Mouse (Mus musculus) thymus, adult 2 months (tissue): ENCODE data around the gene Srgap2. TPM values are rescaled to one million over a fixed set of nuclear protein-coding genes. Genes with fewer than 3 reads are reported as not detected.

Source experiments
- DNase-seq: peaks from one replicate; pipeline ENCODE4 v3.0.0; 2021
- H3K27ac ChIP-seq: fragments of 200-500 bp; 2 replicates; pipeline ENCODE4 v1.5.1; 2012; ENCODE audit warnings: low read length, control low read depth; ENCODE audit not compliant: control insufficient read depth, insufficient read depth
- H3K27me3 ChIP-seq: fragments of 200-500 bp; 2 replicates; pipeline ENCODE4 v1.6.1; 2012; ENCODE audit warnings: mild to moderate bottlenecking, low read length, moderate library complexity, mixed read lengths; ENCODE audit not compliant: control insufficient read depth, insufficient read depth
- H3K36me3 ChIP-seq: fragments of 200-500 bp; 2 replicates; pipeline ENCODE4 v1.6.1; 2012; ENCODE audit warnings: mild to moderate bottlenecking, low read length, moderate library complexity; ENCODE audit not compliant: control insufficient read depth, insufficient read depth
- H3K4me1 ChIP-seq: fragments of 200-500 bp; replicated peaks from 2 replicates; pipeline ENCODE4 v1.6.1; 2012; ENCODE audit warnings: low read length; ENCODE audit not compliant: control insufficient read depth, insufficient read depth
- H3K4me3 ChIP-seq: fragments of 200-500 bp; 2 replicates; pipeline ENCODE4 v1.5.1; 2012; ENCODE audit warnings: mild to moderate bottlenecking, low read length, control low read depth, moderate library complexity; ENCODE audit not compliant: control insufficient read depth, insufficient read depth
- CTCF ChIP-seq: fragments of 200-500 bp; IDR thresholded peaks from 2 replicates; pipeline ENCODE4 v1.5.1; 2012; ENCODE audit warnings: mild to moderate bottlenecking, control low read depth, low read length, moderate library complexity, borderline replicate concordance; ENCODE audit not compliant: control insufficient read depth, poor library complexity, insufficient read depth; ENCODE audit errors: extremely low read depth
- POLR2A ChIP-seq: fragments of 200-500 bp; IDR thresholded peaks from 2 replicates; pipeline ENCODE4 v1.6.1; 2012; ENCODE audit warnings: mild to moderate bottlenecking, low read length, control low read depth, moderate library complexity; ENCODE audit not compliant: control insufficient read depth, poor library complexity, insufficient read depth; ENCODE audit errors: extremely low read depth
- WGBS: fragments of 180-500 bp; shearing (Covaris S2); methylation state at CpG from one replicate; pipeline ENCODE4 v1.1.7; 2018; 5-methylcytosine and 5-hydroxymethylcytosine counted together
- polyA plus RNA-seq: library from polyadenylated mRNA; depleted of rRNA; stranded (reverse); fragments of >200 nt; gene quantifications from 2 replicates; pipeline ENCODE4 v1.2.3, GENCODE M21; 2012

Srgap2 gene
- polyA plus RNA-seq, 1 experiment = 28.3 TPM

- TF ChIP-seq POLR2A (no peak), CTCF (no peak)
- H3K4me3 ChIP-seq = no peak overlapping the region
- DNase-seq = no peak
- no peaks in the 10 kb centered on the region for H3K36me3 ChIP-seq
- 91% methylated on average over 3 of the region's 3 CpGs for WGBS
- no peaks in the 10 kb centered on the region for H3K27me3 ChIP-seq
- no peak overlapping the region for H3K27ac ChIP-seq
- peaks cover 2% of the 10 kb centered on the region; the same call in 1 of the 2 replicates for H3K4me1 ChIP-seq
Observed at GRCm38 (mm10) chr1:131364432-131364831, 162.7 kb downstream of the Srgap2 start.

- H3K4me1 ChIP-seq = peaks cover 2% of the 10 kb centered on the region; the same call in 1 of the 2 replicates
- no peak for TF ChIP-seq POLR2A
- no peak for TF ChIP-seq CTCF
Observed at GRCm38 (mm10) chr1:131363887-131364286, 163.3 kb downstream of the Srgap2 start.

GRCm38 (mm10) chr1:131362089-131362488 lies 165.1 kb downstream of the Srgap2 start:
- H3K4me3 ChIP-seq = no peak overlapping the region
- no peaks in the 10 kb centered on the region for H3K27me3 ChIP-seq
- no peak for TF ChIP-seq POLR2A
- no peak for TF ChIP-seq CTCF
- H3K27ac ChIP-seq = no peak overlapping the region
- H3K4me1 ChIP-seq = peaks cover 2% of the 10 kb centered on the region; the same call in 1 of the 2 replicates
- H3K36me3 ChIP-seq = no peaks in the 10 kb centered on the region
- 92% methylated on average over 2 of the region's 2 CpGs for WGBS
- DNase-seq = no peak

More at GRCm38 (mm10) chr1:131363887-131364286, 163.3 kb downstream of the Srgap2 start:
- H3K36me3 ChIP-seq = no peaks in the 10 kb centered on the region
- no peaks in the 10 kb centered on the region for H3K27me3 ChIP-seq
- WGBS = 64% methylated on average over 3 of the region's 3 CpGs
- DNase-seq = no peak
- H3K4me3 ChIP-seq = no peak overlapping the region
- H3K27ac ChIP-seq = no peak overlapping the region

- Histone ChIP-seq H3K27me3 (no peaks in the 10 kb centered on the region), H3K36me3 (no peaks in the 10 kb centered on the region), H3K27ac (no peak overlapping the region), H3K4me3 (no peak overlapping the region), H3K4me1 (no peaks in the 10 kb centered on the region)
- no peak for TF ChIP-seq POLR2A
- no peak for TF ChIP-seq CTCF
- no peak for DNase-seq
- 91% methylated on average over 3 of the region's 3 CpGs for WGBS
Observed at GRCm38 (mm10) chr1:131360800-131361199, 166.4 kb downstream of the Srgap2 start.

GRCm38 (mm10) chr1:131359609-131360008 lies 167.5 kb downstream of the Srgap2 start:
- no peaks in the 10 kb centered on the region for H3K4me1 ChIP-seq
- H3K27me3 ChIP-seq = no peaks in the 10 kb centered on the region
- no peak overlapping the region for H3K4me3 ChIP-seq
- no peak overlapping the region for H3K27ac ChIP-seq
- DNase-seq = no peak
- H3K36me3 ChIP-seq = no peaks in the 10 kb centered on the region
- 100% methylated on average over 1 of the region's 1 CpGs for WGBS
- TF ChIP-seq POLR2A (no peak), CTCF (no peak)

- 97% methylated on average over 1 of the region's 1 CpGs for WGBS
- H3K27ac ChIP-seq = no peak overlapping the region
- H3K27me3 ChIP-seq = no peaks in the 10 kb centered on the region
- H3K36me3 ChIP-seq = no peaks in the 10 kb centered on the region
- no peak overlapping the region for H3K4me3 ChIP-seq
- H3K4me1 ChIP-seq = peaks cover 2% of the 10 kb centered on the region; the same call in 1 of the 2 replicates
- no peak for DNase-seq
- TF ChIP-seq POLR2A = no peak
- no peak for TF ChIP-seq CTCF
Observed at GRCm38 (mm10) chr1:131357213-131357612, 169.9 kb downstream of the Srgap2 start.

- DNase-seq = no peak
- TF ChIP-seq CTCF = no peak
- TF ChIP-seq POLR2A = no peak
- Histone ChIP-seq H3K4me1 (peaks cover 26% of the 10 kb centered on the region), H3K27me3 (no peaks in the 10 kb centered on the region), H3K27ac (no peak overlapping the region), H3K4me3 (no peak overlapping the region), H3K36me3 (no peaks in the 10 kb centered on the region)
- 96% methylated on average over 2 of the region's 2 CpGs for WGBS
Observed at GRCm38 (mm10) chr1:131351436-131351835, 175.7 kb downstream of the Srgap2 start.
